Mouse (Mus musculus): ENCODE data around the gene Pde4b. TPM values are rescaled to one million over a fixed set of nuclear protein-coding genes. Genes with fewer than 3 reads are reported as not detected.

Pde4b gene
- polyA plus RNA-seq, 1 experiment from 2014 or later: 15.6 TPM

- no peaks in the 10 kb centered on the region for H3K9me3 ChIP-seq
- no peak overlapping the region for H3K4me3 ChIP-seq
- ATAC-seq (ENCODE audit: low FRiP score, low read depth): no peak
- no peaks in the 10 kb centered on the region for H3K36me3 ChIP-seq
- no peaks in the 10 kb centered on the region for H3K27me3 ChIP-seq (replicated peaks)
- no peak overlapping the region for H3K4me2 ChIP-seq (replicated peaks)
- no peak overlapping the region for H3K9ac ChIP-seq
- no peaks in the 10 kb centered on the region for H3K4me1 ChIP-seq
- 74% methylated on average over 5 of the region's 5 CpGs for WGBS
- H3K27ac ChIP-seq: no peak overlapping the region
Observed at GRCm38 (mm10) chr4:102459216-102459999, 372.1 kb downstream of the Pde4b start.

- Histone ChIP-seq H3K27me3 (replicated peaks) (no peaks in the 10 kb centered on the region), H3K9me3 (no peaks in the 10 kb centered on the region), H3K27ac (no peak overlapping the region), H3K4me2 (replicated peaks) (no peak overlapping the region), H3K36me3 (no peaks in the 10 kb centered on the region), H3K9ac (no peak overlapping the region), H3K4me1 (no peaks in the 10 kb centered on the region), H3K4me3 (no peak overlapping the region)
- no peak for ATAC-seq (ENCODE audit: low FRiP score, low read depth)
- 45% methylated on average over 3 of the region's 3 CpGs for WGBS
Observed at GRCm38 (mm10) chr4:102478104-102478503, 390.8 kb downstream of the Pde4b start.

GRCm38 (mm10) chr4:102478860-102479259 lies 391.5 kb downstream of the Pde4b start:
- Histone ChIP-seq H3K9ac (no peak overlapping the region), H3K36me3 (no peaks in the 10 kb centered on the region), H3K27me3 (replicated peaks) (no peaks in the 10 kb centered on the region), H3K27ac (no peak overlapping the region), H3K4me3 (no peak overlapping the region), H3K4me2 (replicated peaks) (no peak overlapping the region), H3K4me1 (no peaks in the 10 kb centered on the region), H3K9me3 (no peaks in the 10 kb centered on the region)
- 85% methylated on average over 7 of the region's 7 CpGs for WGBS
- no peak for ATAC-seq (ENCODE audit: low FRiP score, low read depth)

- Histone ChIP-seq H3K4me3 (no peak overlapping the region), H3K9me3 (no peaks in the 10 kb centered on the region), H3K36me3 (no peaks in the 10 kb centered on the region), H3K27me3 (replicated peaks) (no peaks in the 10 kb centered on the region), H3K9ac (no peak overlapping the region), H3K4me2 (replicated peaks) (no peak overlapping the region), H3K4me1 (no peaks in the 10 kb centered on the region), H3K27ac (no peak overlapping the region)
- WGBS: 46% methylated on average over 6 of the region's 6 CpGs
- 0 out of 2 replicates have a peak, but pooled peaks have one; percentile 3 for ATAC-seq (ENCODE audit: low FRiP score, low read depth)
Observed at GRCm38 (mm10) chr4:102480830-102481484, 393.6 kb downstream of the Pde4b start.

GRCm38 (mm10) chr4:102483354-102484018 lies 396.1 kb downstream of the Pde4b start:
- Histone ChIP-seq H3K27ac (no peak overlapping the region), H3K4me2 (replicated peaks) (no peak overlapping the region), H3K9ac (no peak overlapping the region), H3K27me3 (replicated peaks) (no peaks in the 10 kb centered on the region), H3K36me3 (no peaks in the 10 kb centered on the region), H3K9me3 (no peaks in the 10 kb centered on the region), H3K4me1 (no peaks in the 10 kb centered on the region), H3K4me3 (no peak overlapping the region)
- 0 out of 2 replicates have a peak, but pooled peaks have one; percentile 6 for ATAC-seq (ENCODE audit: low FRiP score, low read depth)
- 14% methylated on average over 7 of the region's 7 CpGs for WGBS

- ATAC-seq (ENCODE audit: low FRiP score, low read depth): no peak
- Histone ChIP-seq H3K27me3 (replicated peaks) (no peaks in the 10 kb centered on the region), H3K9ac (no peak overlapping the region), H3K36me3 (no peaks in the 10 kb centered on the region), H3K27ac (no peak overlapping the region), H3K4me2 (replicated peaks) (no peak overlapping the region), H3K4me3 (no peak overlapping the region), H3K9me3 (no peaks in the 10 kb centered on the region), H3K4me1 (no peaks in the 10 kb centered on the region)
- WGBS: 87% methylated on average over 2 of the region's 2 CpGs
Observed at GRCm38 (mm10) chr4:102484738-102485137, 397.4 kb downstream of the Pde4b start.

- Histone ChIP-seq H3K4me3 (no peak overlapping the region), H3K4me1 (no peaks in the 10 kb centered on the region), H3K9me3 (no peaks in the 10 kb centered on the region), H3K27me3 (replicated peaks) (no peaks in the 10 kb centered on the region), H3K9ac (no peak overlapping the region), H3K27ac (no peak overlapping the region), H3K4me2 (replicated peaks) (no peak overlapping the region), H3K36me3 (no peaks in the 10 kb centered on the region)
- no peak for ATAC-seq (ENCODE audit: low FRiP score, low read depth)
- WGBS: 58% methylated on average over 4 of the region's 4 CpGs
Observed at GRCm38 (mm10) chr4:102486134-102486920, 399.0 kb downstream of the Pde4b start.

GRCm38 (mm10) chr4:102486921-102487240 lies 399.5 kb downstream of the Pde4b start:
- 85% methylated on average over 3 of the region's 3 CpGs for WGBS
- Histone ChIP-seq H3K9me3 (no peaks in the 10 kb centered on the region), H3K4me3 (no peak overlapping the region), H3K27ac (no peak overlapping the region), H3K4me2 (replicated peaks) (no peak overlapping the region), H3K4me1 (no peaks in the 10 kb centered on the region), H3K9ac (no peak overlapping the region), H3K36me3 (no peaks in the 10 kb centered on the region), H3K27me3 (replicated peaks) (no peaks in the 10 kb centered on the region)
- no peak for ATAC-seq (ENCODE audit: low FRiP score, low read depth)

GRCm38 (mm10) chr4:102488000-102488399 lies 400.7 kb downstream of the Pde4b start:
- 52% methylated on average over 2 of the region's 2 CpGs for WGBS
- H3K36me3 ChIP-seq: no peaks in the 10 kb centered on the region
- no peak overlapping the region for H3K9ac ChIP-seq
- H3K9me3 ChIP-seq: no peaks in the 10 kb centered on the region
- H3K27me3 ChIP-seq (replicated peaks): no peaks in the 10 kb centered on the region
- H3K4me3 ChIP-seq: no peak overlapping the region
- H3K27ac ChIP-seq: no peak overlapping the region
- H3K4me2 ChIP-seq (replicated peaks): no peak overlapping the region
- ATAC-seq (ENCODE audit: low FRiP score, low read depth): no peak
- H3K4me1 ChIP-seq: 0 out of 2 replicates have a peak, but pooled peaks cover 3% of the 10 kb centered on the region

- H3K4me2 ChIP-seq (replicated peaks): no peak overlapping the region
- 73% methylated on average over 11 of the region's 11 CpGs for WGBS
Observed at GRCm38 (mm10) chr4:102491468-102492123, 404.3 kb downstream of the Pde4b start.

GRCm38 (mm10) chr4:102492911-102493310 lies 405.6 kb downstream of the Pde4b start:
- Histone ChIP-seq H3K4me3 (no peak overlapping the region), H3K36me3 (no peaks in the 10 kb centered on the region), H3K9me3 (no peaks in the 10 kb centered on the region), H3K27me3 (replicated peaks) (no peaks in the 10 kb centered on the region), H3K4me1 (0 out of 2 replicates have a peak, but pooled peaks cover 3% of the 10 kb centered on the region), H3K9ac (no peak overlapping the region), H3K4me2 (replicated peaks) (no peak overlapping the region), H3K27ac (no peak overlapping the region)
- ATAC-seq (ENCODE audit: low FRiP score, low read depth): peak; percentile 38; the same call in 1 of the 2 replicates
- WGBS: 43% methylated on average over 5 of the region's 5 CpGs

More at GRCm38 (mm10) chr4:102491468-102492123, 404.3 kb downstream of the Pde4b start:
- no peaks in the 10 kb centered on the region for H3K27me3 ChIP-seq (replicated peaks)
- H3K36me3 ChIP-seq: no peaks in the 10 kb centered on the region
- H3K27ac ChIP-seq: no peak overlapping the region
- ATAC-seq (ENCODE audit: low FRiP score, low read depth): no peak
- H3K4me1 ChIP-seq: 0 out of 2 replicates have a peak, but pooled peaks cover 3% of the 10 kb centered on the region
- no peak overlapping the region for H3K9ac ChIP-seq
- H3K4me3 ChIP-seq: no peak overlapping the region
- no peaks in the 10 kb centered on the region for H3K9me3 ChIP-seq
